Mouse (Mus musculus): Measurements from ENCODE around the gene Isyna1. TPM values are rescaled to one million over a fixed set of nuclear protein-coding genes. Genes with fewer than 3 reads are reported as not detected.

Gene Isyna1
- polyA plus RNA-seq, 1 experiment, result 61.5 TPM

DNA sequence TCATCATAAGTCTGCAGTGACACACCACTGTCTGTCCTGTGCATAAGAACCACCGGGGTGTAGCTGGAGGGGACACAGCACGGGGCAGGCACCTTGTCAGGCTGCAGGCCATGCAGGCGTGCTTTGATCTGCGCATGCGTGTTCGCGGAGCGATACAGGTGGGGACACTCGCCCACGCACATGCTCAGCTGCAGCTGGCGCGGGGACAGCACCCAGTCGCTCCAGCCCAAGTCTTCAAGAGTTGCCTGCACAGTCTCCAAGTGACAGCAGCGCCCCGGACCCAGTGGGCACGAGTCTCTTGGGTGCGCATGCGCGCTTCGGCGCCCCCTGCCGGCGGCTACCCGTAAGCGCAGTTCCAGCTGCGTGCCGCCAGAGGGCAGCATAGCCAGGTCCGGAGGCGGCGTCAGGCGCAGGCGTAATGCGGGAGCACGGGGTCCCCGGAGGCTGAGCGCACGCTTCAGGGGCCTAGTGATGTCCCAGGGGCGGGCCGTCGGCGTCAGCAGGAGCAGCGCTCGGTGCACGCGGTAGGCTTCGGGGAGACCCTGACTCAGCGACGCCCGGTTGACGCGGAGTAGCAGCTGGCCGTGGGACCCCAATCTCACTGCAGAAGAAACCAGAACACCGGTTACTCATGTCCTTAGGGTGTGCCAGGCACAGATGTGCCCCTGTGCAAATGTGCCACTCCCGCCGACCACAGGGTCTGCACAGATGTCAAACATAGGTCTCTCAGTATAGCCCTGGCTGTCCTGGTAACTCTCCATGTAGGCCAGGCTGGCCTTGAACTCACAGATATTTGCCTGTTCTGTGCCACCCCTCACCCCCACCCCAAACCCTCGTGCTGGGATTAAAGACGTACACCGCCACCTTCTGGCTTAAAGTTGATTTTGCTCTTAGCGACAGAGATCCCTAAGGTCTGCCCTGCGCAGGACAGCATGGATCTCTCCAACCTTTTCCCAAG is 35.7 kb downstream of the Isyna1 start:
- H3K4me1 ChIP-seq (ENCODE audit: control insufficient read depth, insufficient read depth, low read length), result peaks cover 4% of the 10 kb centered on the region
- peak overlapping the region; percentile 82 for H3K27ac ChIP-seq (ENCODE audit: insufficient read depth, low read length)
- TF ChIP-seq POLR2A (IDR thresholded peaks at IDR 0.05; ENCODE audit: insufficient read depth, low read length) (no peak), EP300 (IDR thresholded peaks at IDR 0.05; ENCODE audit: insufficient read depth, low read depth, low read length) (peak; percentile 64; the same call in 1 of the 2 replicates), CTCF (IDR thresholded peaks at IDR 0.05; ENCODE audit: low read depth, low read length) (peak; percentile 100)
- H3K36me3 ChIP-seq (ENCODE audit: control insufficient read depth, insufficient read depth, low read length, poor library complexity, severe bottlenecking), result no peaks in the 10 kb centered on the region
- 0 out of 2 replicates have a peak, but pooled peaks cover under 1% of the 10 kb centered on the region for H3K9me3 ChIP-seq (replicated peaks; ENCODE audit: control insufficient read depth, insufficient read depth, low read length, poor library complexity, severe bottlenecking)
- no peaks in the 10 kb centered on the region for H3K27me3 ChIP-seq (ENCODE audit: control insufficient read depth, insufficient read depth, low read length, poor library complexity, severe bottlenecking)
- H3K4me3 ChIP-seq (ENCODE audit: low read depth, low read length), result peak overlapping the region; percentile 62
- peak overlapping the region; percentile 69 for H3K9ac ChIP-seq (ENCODE audit: low read depth, poor library complexity, severe bottlenecking)

DNA sequence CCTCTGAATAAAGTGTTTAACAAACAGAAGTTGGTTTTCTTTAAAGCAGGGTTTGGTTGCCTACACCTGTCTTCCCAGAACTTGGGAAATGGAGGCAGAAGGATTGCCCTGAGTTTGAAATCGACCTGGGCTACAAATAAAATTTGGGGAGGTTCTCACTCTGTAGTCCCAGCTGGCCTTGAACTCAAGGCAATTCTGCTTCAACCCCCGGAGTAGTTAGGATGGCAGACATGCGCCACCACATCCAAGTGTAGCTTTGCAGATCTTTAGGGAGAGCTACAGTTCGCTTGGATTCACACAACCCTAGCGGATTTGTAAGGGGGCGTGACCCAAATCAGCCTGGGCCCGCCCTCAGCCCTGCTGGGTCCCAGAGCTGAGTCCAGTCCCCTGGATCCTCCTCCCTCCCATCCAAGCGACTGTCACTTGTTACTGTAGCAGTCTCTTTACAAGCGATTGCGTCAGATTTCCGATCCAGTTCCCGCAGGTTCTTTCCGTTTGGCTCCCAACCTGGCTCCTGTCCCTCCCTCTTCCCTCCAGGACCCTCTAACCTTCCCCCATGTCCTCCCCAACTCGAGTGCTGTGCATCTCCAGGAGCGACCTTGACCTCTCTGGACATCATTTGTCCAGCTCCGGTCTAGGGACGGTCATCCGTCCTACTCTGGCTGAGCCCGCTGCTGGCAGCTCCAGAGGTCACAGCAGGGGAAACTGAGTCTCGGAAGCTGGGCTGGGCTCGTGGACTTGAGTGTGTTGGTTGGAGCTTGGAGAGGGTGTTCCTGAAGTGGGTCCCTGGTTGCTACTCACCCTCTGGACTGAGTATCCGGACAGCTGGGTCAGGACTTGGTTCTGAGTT is 36.6 kb downstream of the Isyna1 start:
- TF ChIP-seq CTCF (IDR thresholded peaks at IDR 0.05; ENCODE audit: low read depth, low read length) (no peak), EP300 (IDR thresholded peaks at IDR 0.05; ENCODE audit: insufficient read depth, low read depth, low read length) (peak; percentile 81; the same call in 1 of the 2 replicates), POLR2A (IDR thresholded peaks at IDR 0.05; ENCODE audit: insufficient read depth, low read length) (peak; percentile 27)
- Histone ChIP-seq H3K27ac (ENCODE audit: insufficient read depth, low read length) (peak overlapping the region; percentile 82), H3K36me3 (ENCODE audit: control insufficient read depth, insufficient read depth, low read length, poor library complexity, severe bottlenecking) (no peaks in the 10 kb centered on the region), H3K4me1 (ENCODE audit: control insufficient read depth, insufficient read depth, low read length) (peaks cover 4% of the 10 kb centered on the region), H3K9ac (ENCODE audit: low read depth, poor library complexity, severe bottlenecking) (peak overlapping the region; percentile 69), H3K27me3 (ENCODE audit: control insufficient read depth, insufficient read depth, low read length, poor library complexity, severe bottlenecking) (no peaks in the 10 kb centered on the region), H3K4me3 (ENCODE audit: low read depth, low read length) (peak overlapping the region; percentile 62), H3K9me3 (replicated peaks; ENCODE audit: control insufficient read depth, insufficient read depth, low read length, poor library complexity, severe bottlenecking) (no peaks in the 10 kb centered on the region)

DNA sequence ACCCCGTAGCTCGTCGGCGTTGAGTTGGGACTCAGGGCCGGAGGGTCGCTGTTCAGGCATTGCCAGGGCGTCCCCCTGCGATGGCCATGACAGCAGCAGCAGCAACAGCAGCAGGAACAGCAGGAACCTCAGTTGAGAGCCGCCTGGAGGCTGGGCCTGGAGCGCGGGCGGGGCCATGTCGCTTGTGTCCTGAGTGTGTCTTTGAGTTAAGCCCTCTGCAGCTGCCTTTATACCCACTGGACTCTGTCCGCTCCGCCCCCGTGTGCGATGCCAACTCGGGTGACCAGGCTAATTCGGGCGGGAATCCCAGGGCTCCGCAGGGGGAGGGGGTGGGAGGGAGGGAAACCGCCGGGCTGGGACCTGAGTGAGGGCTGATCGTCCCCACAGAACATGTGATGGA is 37.3 kb downstream of the Isyna1 start:
- Histone ChIP-seq H3K9me3 (replicated peaks; ENCODE audit: control insufficient read depth, insufficient read depth, low read length, poor library complexity, severe bottlenecking) (no peaks in the 10 kb centered on the region), H3K9ac (ENCODE audit: low read depth, poor library complexity, severe bottlenecking) (peak overlapping the region; percentile 69), H3K27ac (ENCODE audit: insufficient read depth, low read length) (peak overlapping the region; percentile 82), H3K4me1 (ENCODE audit: control insufficient read depth, insufficient read depth, low read length) (peaks cover 4% of the 10 kb centered on the region), H3K27me3 (ENCODE audit: control insufficient read depth, insufficient read depth, low read length, poor library complexity, severe bottlenecking) (no peaks in the 10 kb centered on the region), H3K36me3 (ENCODE audit: control insufficient read depth, insufficient read depth, low read length, poor library complexity, severe bottlenecking) (no peaks in the 10 kb centered on the region), H3K4me3 (ENCODE audit: low read depth, low read length) (peak overlapping the region; percentile 50)
- 0 out of 2 replicates have a peak, but pooled peaks have one; percentile 4 for TF ChIP-seq EP300 (IDR thresholded peaks at IDR 0.05; ENCODE audit: insufficient read depth, low read depth, low read length)
- no peak for TF ChIP-seq CTCF (IDR thresholded peaks at IDR 0.05; ENCODE audit: low read depth, low read length)
- no peak for TF ChIP-seq POLR2A (IDR thresholded peaks at IDR 0.05; ENCODE audit: insufficient read depth, low read length)

- H3K27me3 ChIP-seq (ENCODE audit: control insufficient read depth, insufficient read depth, low read length, poor library complexity, severe bottlenecking), result no peaks in the 10 kb centered on the region
- H3K4me1 ChIP-seq (ENCODE audit: control insufficient read depth, insufficient read depth, low read length), result peaks cover 4% of the 10 kb centered on the region
- no peaks in the 10 kb centered on the region for H3K9me3 ChIP-seq (replicated peaks; ENCODE audit: control insufficient read depth, insufficient read depth, low read length, poor library complexity, severe bottlenecking)
- H3K36me3 ChIP-seq (ENCODE audit: control insufficient read depth, insufficient read depth, low read length, poor library complexity, severe bottlenecking), result no peaks in the 10 kb centered on the region
- TF ChIP-seq CTCF (IDR thresholded peaks at IDR 0.05; ENCODE audit: low read depth, low read length) (no peak), EP300 (IDR thresholded peaks at IDR 0.05; ENCODE audit: insufficient read depth, low read depth, low read length) (no peak), POLR2A (IDR thresholded peaks at IDR 0.05; ENCODE audit: insufficient read depth, low read length) (no peak)
- peak within 1 kb of the TSS; percentile 50 for H3K4me3 ChIP-seq (ENCODE audit: low read depth, low read length)
- peak within 1 kb of the TSS; percentile 69 for H3K9ac ChIP-seq (ENCODE audit: low read depth, poor library complexity, severe bottlenecking)
- H3K27ac ChIP-seq (ENCODE audit: insufficient read depth, low read length), result peak within 1 kb of the TSS; percentile 82
Observed at GRCm38 (mm10) chr8:70632346-70632892, 38.2 kb downstream of the Isyna1 start, which contains the start of gene Gdf15. Gene Gdf15 (minus strand): TSS chr8:70632456.

- peaks cover 9% of the 10 kb centered on the region for H3K4me1 ChIP-seq (ENCODE audit: control insufficient read depth, insufficient read depth, low read length)
- TF ChIP-seq EP300 (IDR thresholded peaks at IDR 0.05; ENCODE audit: insufficient read depth, low read depth, low read length), result no peak
- H3K4me3 ChIP-seq (ENCODE audit: low read depth, low read length), result no peak overlapping the region
- H3K27ac ChIP-seq (ENCODE audit: insufficient read depth, low read length), result no peak overlapping the region
- H3K36me3 ChIP-seq (ENCODE audit: control insufficient read depth, insufficient read depth, low read length, poor library complexity, severe bottlenecking), result no peaks in the 10 kb centered on the region
- no peaks in the 10 kb centered on the region for H3K27me3 ChIP-seq (ENCODE audit: control insufficient read depth, insufficient read depth, low read length, poor library complexity, severe bottlenecking)
- H3K9me3 ChIP-seq (replicated peaks; ENCODE audit: control insufficient read depth, insufficient read depth, low read length, poor library complexity, severe bottlenecking), result no peaks in the 10 kb centered on the region
- H3K9ac ChIP-seq (ENCODE audit: low read depth, poor library complexity, severe bottlenecking), result no peak overlapping the region
Observed at GRCm38 (mm10) chr8:70634066-70634465, 39.9 kb downstream of the Isyna1 start.
